Mouse (Mus musculus): ENCODE data around the gene Clip3. TPM values are rescaled to one million over a fixed set of nuclear protein-coding genes. Genes with fewer than 3 reads are reported as not detected.
A peak's percentile ranks its signal among the peaks of the same experiment; 100 is the strongest.

Gene Clip3
- polyA plus RNA-seq, 1 experiment from 2014 or later: 96.5 TPM

DNA sequence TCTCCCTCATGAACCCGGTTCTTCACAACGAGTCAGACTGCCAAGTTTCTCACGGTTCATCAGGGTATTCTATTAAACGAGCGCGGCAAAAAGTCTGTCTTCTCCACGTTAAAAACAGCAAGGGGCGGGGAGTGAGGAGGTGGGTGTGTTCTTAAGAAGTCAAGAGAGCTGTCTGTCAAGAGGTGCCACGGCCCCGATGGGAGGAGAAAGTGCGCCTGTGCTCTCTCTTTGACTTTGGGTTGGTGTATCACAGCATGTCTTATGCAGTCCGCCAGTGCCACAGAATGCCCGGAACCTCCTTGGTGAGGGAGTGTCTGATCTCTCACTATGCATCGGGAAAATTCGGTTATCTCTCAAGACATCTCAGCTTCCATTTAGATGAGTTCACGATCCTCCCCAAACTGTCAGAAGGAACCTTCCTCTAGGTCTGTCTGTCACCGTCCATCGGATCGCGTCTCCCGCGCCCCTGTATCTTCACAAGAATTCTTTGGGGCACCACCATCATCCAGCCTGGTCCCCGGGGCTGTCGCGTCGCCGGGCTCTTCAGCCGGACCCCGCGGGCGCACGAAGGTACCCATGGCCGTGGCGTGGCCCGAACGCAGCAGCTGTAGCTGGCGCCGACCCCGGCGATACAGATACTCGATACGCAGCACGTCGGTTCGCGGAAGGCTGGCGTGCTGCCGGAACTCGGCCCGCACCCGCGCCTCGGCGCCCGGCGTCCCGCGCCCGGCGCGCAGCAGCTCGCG is 30.2 kb downstream of the Clip3 start, which contains the start of gene E130208F15Rik:
E130208F15Rik (plus strand) TSS at position 202 of the 746 bp plus-strand sequence.
- H3K27ac ChIP-seq (ENCODE audit: low read depth, low read length): peak within 1 kb of the TSS; percentile 78
- peak within 1 kb of the TSS; percentile 90 for H3K9ac ChIP-seq (ENCODE audit: low read depth, low read length)
- H3K27me3 ChIP-seq (replicated peaks; ENCODE audit: control insufficient read depth, insufficient read depth, low read length): no peaks in the 10 kb centered on the region
- H3K4me2 ChIP-seq (ENCODE audit: low read length): peak within 1 kb of the TSS; percentile 80
- peak within 1 kb of the TSS; percentile 81 for H3K4me3 ChIP-seq (ENCODE audit: low read length)
- H3K36me3 ChIP-seq (ENCODE audit: control insufficient read depth, insufficient read depth, low read length): no peaks in the 10 kb centered on the region
- no peaks in the 10 kb centered on the region for H3K9me3 ChIP-seq (ENCODE audit: control insufficient read depth, low read length)
- 0% methylated on average over 54 of the region's 63 CpGs for WGBS
- peak; percentile 74 for ATAC-seq
- H3K4me1 ChIP-seq (ENCODE audit: control insufficient read depth, insufficient read depth, low read depth, low read length): peaks cover 10% of the 10 kb centered on the region

DNA sequence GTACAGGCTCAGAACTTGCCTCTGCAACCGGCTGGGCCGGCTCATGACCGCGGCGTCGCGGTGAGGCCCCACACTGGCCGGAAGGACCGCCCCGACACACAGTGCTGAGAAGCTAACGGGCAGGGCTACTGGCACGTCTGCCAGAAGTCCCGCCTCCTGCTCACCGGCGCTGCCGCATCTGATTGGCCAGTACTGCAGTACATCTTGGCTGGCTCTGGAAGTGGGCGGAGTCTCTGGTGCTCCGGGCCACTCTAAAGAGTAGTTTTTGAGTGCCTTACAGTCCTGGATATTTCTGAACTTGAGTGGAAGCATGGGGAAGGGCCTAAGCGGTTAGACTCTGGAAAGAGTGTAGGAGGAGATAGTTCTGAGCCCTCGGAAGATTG is 30.7 kb downstream of the Clip3 start:
- WGBS: under 1% methylated on average over 20 of the region's 20 CpGs
- ATAC-seq: peak; percentile 99
- Histone ChIP-seq H3K4me2 (ENCODE audit: low read length) (peak overlapping the region; percentile 80), H3K9ac (ENCODE audit: low read depth, low read length) (peak overlapping the region; percentile 90), H3K36me3 (ENCODE audit: control insufficient read depth, insufficient read depth, low read length) (no peaks in the 10 kb centered on the region), H3K4me3 (ENCODE audit: low read length) (peak overlapping the region; percentile 81), H3K9me3 (ENCODE audit: control insufficient read depth, low read length) (no peaks in the 10 kb centered on the region), H3K27me3 (replicated peaks; ENCODE audit: control insufficient read depth, insufficient read depth, low read length) (no peaks in the 10 kb centered on the region), H3K4me1 (ENCODE audit: control insufficient read depth, insufficient read depth, low read depth, low read length) (peaks cover 10% of the 10 kb centered on the region), H3K27ac (ENCODE audit: low read depth, low read length) (peak overlapping the region; percentile 78)

DNA sequence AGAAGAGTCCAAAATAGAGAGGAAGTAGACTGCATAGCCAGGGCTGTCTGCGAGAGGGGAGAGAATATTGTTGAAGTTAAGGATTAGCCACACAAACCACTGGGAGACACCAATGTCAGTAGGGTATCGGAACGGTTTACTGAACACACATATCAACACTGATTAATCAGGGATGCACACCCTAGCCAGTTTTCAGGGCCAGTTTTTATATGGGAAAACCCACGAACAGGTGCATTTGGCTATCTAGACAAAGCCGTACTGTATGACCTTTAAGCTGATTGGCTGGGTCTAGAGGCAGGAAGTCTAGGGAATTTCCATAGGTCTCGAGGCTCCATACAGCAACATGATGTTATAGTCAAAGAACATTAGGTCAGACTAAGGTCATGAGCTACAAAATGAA is 31.3 kb downstream of the Clip3 start:
- Histone ChIP-seq H3K9me3 (ENCODE audit: control insufficient read depth, low read length) (no peaks in the 10 kb centered on the region), H3K4me3 (ENCODE audit: low read length) (peak overlapping the region; percentile 81), H3K4me1 (ENCODE audit: control insufficient read depth, insufficient read depth, low read depth, low read length) (peaks cover 10% of the 10 kb centered on the region), H3K4me2 (ENCODE audit: low read length) (peak overlapping the region; percentile 80), H3K27me3 (replicated peaks; ENCODE audit: control insufficient read depth, insufficient read depth, low read length) (no peaks in the 10 kb centered on the region), H3K9ac (ENCODE audit: low read depth, low read length) (peak overlapping the region; percentile 56), H3K27ac (ENCODE audit: low read depth, low read length) (peak overlapping the region; percentile 65; the same call in 1 of the 2 replicates), H3K36me3 (ENCODE audit: control insufficient read depth, insufficient read depth, low read length) (no peaks in the 10 kb centered on the region)
- WGBS: 36% methylated on average over 6 of the region's 6 CpGs
- ATAC-seq: no peak

DNA sequence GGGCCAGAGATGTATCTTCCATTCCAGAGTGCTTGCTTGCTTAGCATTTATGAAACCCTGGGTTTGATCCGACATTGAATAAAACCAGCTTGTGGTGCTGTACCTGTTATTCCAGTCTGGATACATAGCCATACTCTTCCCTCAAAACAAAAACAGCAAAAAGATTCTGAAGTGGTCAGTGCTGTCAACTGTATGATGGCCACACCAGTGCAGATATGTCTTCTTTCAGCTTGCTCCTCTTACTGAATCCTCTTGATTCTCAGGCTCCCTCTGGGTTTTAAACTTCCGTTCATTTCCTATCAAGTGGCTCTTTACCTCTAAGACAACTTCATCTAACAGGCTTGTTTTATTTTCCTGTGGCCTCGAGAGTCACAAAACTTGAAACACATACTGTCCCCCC is 32.3 kb downstream of the Clip3 start, which contains the start of gene Sdhaf1:
Sdhaf1 (minus strand) TSS at position 101 of the 400 bp plus-strand sequence.
- Histone ChIP-seq H3K27me3 (replicated peaks; ENCODE audit: control insufficient read depth, insufficient read depth, low read length) (no peaks in the 10 kb centered on the region), H3K27ac (ENCODE audit: low read depth, low read length) (no peak within 1 kb of the TSS; the same call in 1 of the 2 replicates), H3K36me3 (ENCODE audit: control insufficient read depth, insufficient read depth, low read length) (no peaks in the 10 kb centered on the region), H3K9ac (ENCODE audit: low read depth, low read length) (peak within 1 kb of the TSS; percentile 56; the same call in 1 of the 2 replicates), H3K4me2 (ENCODE audit: low read length) (peak within 1 kb of the TSS; percentile 80), H3K4me3 (ENCODE audit: low read length) (peak within 1 kb of the TSS; percentile 81), H3K4me1 (ENCODE audit: control insufficient read depth, insufficient read depth, low read depth, low read length) (peaks cover 10% of the 10 kb centered on the region), H3K9me3 (ENCODE audit: control insufficient read depth, low read length) (no peaks in the 10 kb centered on the region)
- ATAC-seq: no peak
- 83% methylated on average over 3 of the region's 3 CpGs for WGBS

DNA sequence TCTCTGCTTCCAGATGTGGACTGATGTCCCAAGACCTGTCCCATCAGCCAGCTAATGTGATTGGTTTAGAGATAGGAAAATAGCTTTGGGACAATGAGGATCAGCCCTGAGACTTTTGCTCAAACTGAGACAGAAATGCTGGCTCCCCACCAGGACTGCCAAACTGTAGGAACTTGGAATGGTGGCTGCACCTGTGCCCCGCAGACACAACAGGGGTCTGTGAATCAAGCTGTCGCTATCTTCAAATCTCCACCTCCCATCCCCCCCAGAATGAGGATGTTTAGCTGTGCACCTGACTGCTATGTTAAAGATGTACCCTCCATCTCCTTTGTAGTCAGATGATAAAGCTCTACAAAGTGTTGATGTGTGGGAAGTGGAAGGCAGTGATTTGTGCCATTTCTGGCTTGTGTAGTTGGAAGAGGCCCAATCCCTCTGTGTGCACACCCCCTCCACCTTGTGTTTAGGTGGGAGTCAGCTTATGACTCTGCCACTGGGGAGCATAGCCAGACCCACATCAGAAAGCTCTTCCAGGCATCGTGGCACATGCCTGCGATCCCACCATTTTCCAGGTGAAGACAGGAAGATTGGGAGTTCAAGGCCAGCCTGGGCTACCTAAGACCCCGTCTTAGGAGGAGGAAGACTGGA is 32.9 kb downstream of the Clip3 start:
- Histone ChIP-seq H3K36me3 (ENCODE audit: control insufficient read depth, insufficient read depth, low read length) (no peaks in the 10 kb centered on the region), H3K27ac (ENCODE audit: low read depth, low read length) (no peak overlapping the region), H3K9me3 (ENCODE audit: control insufficient read depth, low read length) (no peaks in the 10 kb centered on the region), H3K4me2 (ENCODE audit: low read length) (no peak overlapping the region), H3K4me1 (ENCODE audit: control insufficient read depth, insufficient read depth, low read depth, low read length) (peaks cover 10% of the 10 kb centered on the region), H3K4me3 (ENCODE audit: low read length) (no peak overlapping the region), H3K9ac (ENCODE audit: low read depth, low read length) (no peak overlapping the region), H3K27me3 (replicated peaks; ENCODE audit: control insufficient read depth, insufficient read depth, low read length) (no peaks in the 10 kb centered on the region)
- no peak for ATAC-seq
- WGBS: 86% methylated on average over 5 of the region's 5 CpGs

DNA sequence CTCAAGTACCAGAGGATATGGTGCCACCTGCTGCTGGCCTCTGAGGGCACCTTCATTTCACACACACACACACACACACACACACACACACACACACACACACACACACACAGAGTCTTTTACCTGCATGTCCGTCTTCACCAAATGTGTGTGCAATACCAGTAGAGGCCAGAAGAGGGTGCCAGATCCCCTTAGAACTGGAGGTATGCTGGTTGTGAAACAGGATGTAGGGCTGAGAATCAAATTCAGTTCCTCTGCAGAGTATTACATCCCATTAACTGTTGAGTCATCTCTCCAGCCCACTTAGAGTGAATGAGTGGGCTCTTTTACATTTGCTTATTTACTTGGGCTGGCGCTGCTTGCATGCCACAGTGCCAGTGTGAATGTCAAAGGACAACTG is 33.8 kb downstream of the Clip3 start:
- Histone ChIP-seq H3K4me2 (ENCODE audit: low read length) (no peak overlapping the region), H3K27ac (ENCODE audit: low read depth, low read length) (no peak overlapping the region), H3K9me3 (ENCODE audit: control insufficient read depth, low read length) (no peaks in the 10 kb centered on the region), H3K4me3 (ENCODE audit: low read length) (no peak overlapping the region), H3K4me1 (ENCODE audit: control insufficient read depth, insufficient read depth, low read depth, low read length) (peaks cover 10% of the 10 kb centered on the region), H3K9ac (ENCODE audit: low read depth, low read length) (no peak overlapping the region), H3K27me3 (replicated peaks; ENCODE audit: control insufficient read depth, insufficient read depth, low read length) (no peaks in the 10 kb centered on the region), H3K36me3 (ENCODE audit: control insufficient read depth, insufficient read depth, low read length) (no peaks in the 10 kb centered on the region)
- no peak for ATAC-seq
- 30% methylated on average over 2 of the region's 2 CpGs for WGBS

DNA sequence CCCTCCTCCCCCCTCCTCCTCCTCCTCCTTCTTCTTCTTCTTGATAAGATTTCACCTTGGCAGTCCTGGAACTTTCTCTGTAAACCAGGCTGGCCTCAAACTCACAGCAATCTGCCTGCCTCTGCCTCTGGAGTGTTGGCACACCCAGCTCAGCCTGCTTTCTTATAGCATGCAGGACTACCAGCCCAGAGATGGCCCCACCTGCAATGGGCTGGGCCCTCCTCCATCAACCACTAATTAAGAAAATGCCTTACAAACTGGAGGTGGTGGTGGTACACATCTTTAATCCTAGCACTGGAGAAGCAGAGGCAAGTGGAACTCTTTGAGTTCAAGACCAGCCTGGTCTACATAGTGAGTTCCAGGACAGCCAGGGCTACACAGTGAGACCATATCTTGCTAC is 34.9 kb downstream of the Clip3 start:
- Histone ChIP-seq H3K4me3 (ENCODE audit: low read length) (no peak overlapping the region), H3K9ac (ENCODE audit: low read depth, low read length) (no peak overlapping the region), H3K27me3 (replicated peaks; ENCODE audit: control insufficient read depth, insufficient read depth, low read length) (no peaks in the 10 kb centered on the region), H3K4me2 (ENCODE audit: low read length) (no peak overlapping the region), H3K9me3 (ENCODE audit: control insufficient read depth, low read length) (no peaks in the 10 kb centered on the region), H3K4me1 (ENCODE audit: control insufficient read depth, insufficient read depth, low read depth, low read length) (peaks cover 8% of the 10 kb centered on the region), H3K27ac (ENCODE audit: low read depth, low read length) (no peak overlapping the region), H3K36me3 (ENCODE audit: control insufficient read depth, insufficient read depth, low read length) (no peaks in the 10 kb centered on the region)
- ATAC-seq: no peak

DNA sequence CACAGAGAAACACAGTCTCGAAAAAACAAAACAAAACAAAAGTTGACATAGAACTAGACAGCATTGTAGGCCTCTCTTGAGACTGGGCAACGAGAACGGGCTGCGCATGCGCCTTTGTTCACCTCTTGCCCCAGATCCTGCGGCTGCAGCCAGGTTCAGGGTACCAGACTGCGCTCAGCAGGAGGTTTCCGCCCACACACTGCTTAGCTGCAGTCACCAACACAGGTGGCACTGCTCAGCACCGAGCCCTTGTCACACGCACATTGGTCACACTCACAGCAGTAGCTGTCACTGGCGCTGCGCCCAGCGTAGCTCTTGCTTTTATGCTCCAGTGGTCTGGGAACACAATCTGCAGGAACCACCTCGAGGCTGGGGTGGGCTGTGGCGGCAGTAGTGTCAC is 35.6 kb downstream of the Clip3 start:
- Histone ChIP-seq H3K27ac (ENCODE audit: low read depth, low read length) (no peak overlapping the region), H3K4me2 (ENCODE audit: low read length) (no peak overlapping the region), H3K4me3 (ENCODE audit: low read length) (no peak overlapping the region), H3K36me3 (ENCODE audit: control insufficient read depth, insufficient read depth, low read length) (no peaks in the 10 kb centered on the region), H3K27me3 (replicated peaks; ENCODE audit: control insufficient read depth, insufficient read depth, low read length) (no peaks in the 10 kb centered on the region), H3K4me1 (ENCODE audit: control insufficient read depth, insufficient read depth, low read depth, low read length) (peaks cover 8% of the 10 kb centered on the region), H3K9me3 (ENCODE audit: control insufficient read depth, low read length) (no peaks in the 10 kb centered on the region), H3K9ac (ENCODE audit: low read depth, low read length) (0 out of 2 replicates have a peak overlapping the region, but pooled peaks have one; percentile 6)
- 43% methylated on average over 15 of the region's 15 CpGs for WGBS
- ATAC-seq: no peak

DNA sequence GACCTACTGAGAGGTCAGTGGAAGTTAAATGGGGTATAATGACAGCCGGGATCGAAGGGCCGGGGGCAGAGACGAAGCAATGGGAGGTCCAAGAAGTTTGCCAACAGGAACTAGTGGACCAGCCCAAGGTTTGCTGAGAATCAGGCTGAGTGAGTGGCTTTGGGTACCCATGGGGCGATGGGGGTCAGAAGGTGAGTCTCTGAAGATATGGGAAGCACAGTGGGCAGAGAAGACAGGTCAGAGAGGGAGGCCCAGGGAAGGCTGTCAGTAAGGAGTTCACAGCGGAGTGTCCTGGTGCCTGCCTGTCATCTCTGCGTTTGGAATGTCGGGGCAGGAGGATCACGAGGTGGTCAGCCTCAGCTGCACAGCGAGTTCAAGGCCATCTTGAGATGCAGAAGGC is 36.9 kb downstream of the Clip3 start:
- WGBS: 47% methylated on average over 10 of the region's 10 CpGs
- H3K9ac ChIP-seq (ENCODE audit: low read depth, low read length): no peak overlapping the region
- H3K27ac ChIP-seq (ENCODE audit: low read depth, low read length): no peak overlapping the region
- no peak overlapping the region for H3K4me2 ChIP-seq (ENCODE audit: low read length)
- H3K27me3 ChIP-seq (replicated peaks; ENCODE audit: control insufficient read depth, insufficient read depth, low read length): no peaks in the 10 kb centered on the region
- H3K9me3 ChIP-seq (ENCODE audit: control insufficient read depth, low read length): no peaks in the 10 kb centered on the region
- ATAC-seq: no peak
- no peak overlapping the region for H3K4me3 ChIP-seq (ENCODE audit: low read length)
- peaks cover 14% of the 10 kb centered on the region for H3K4me1 ChIP-seq (ENCODE audit: control insufficient read depth, insufficient read depth, low read depth, low read length)
- no peaks in the 10 kb centered on the region for H3K36me3 ChIP-seq (ENCODE audit: control insufficient read depth, insufficient read depth, low read length)

Measured in hindbrain, embryonic 16.5 days (tissue).